Mouse (Mus musculus): ENCODE results near the gene Klhl26. TPM values are rescaled to one million over a fixed set of nuclear protein-coding genes. Genes with fewer than 3 reads are reported as not detected.

The Klhl26 gene
- polyA plus RNA-seq, 1 experiment from 2014 or later = 24.9 TPM

- H3K4me1 ChIP-seq (ENCODE audit: control insufficient read depth, insufficient read depth, low read length) = peaks cover 26% of the 10 kb centered on the region
- ATAC-seq (ENCODE audit: insufficient read depth, low FRiP score) = no peak
- H3K9ac ChIP-seq (ENCODE audit: low read length) = no peak overlapping the region
- 58% methylated on average over 7 of the region's 7 CpGs for WGBS
- no peaks in the 10 kb centered on the region for H3K9me3 ChIP-seq (replicated peaks; ENCODE audit: control insufficient read depth, low read length)
- H3K4me3 ChIP-seq (replicated peaks; ENCODE audit: low read length) = no peak overlapping the region
- no peak overlapping the region for H3K27ac ChIP-seq (ENCODE audit: low read length)
- no peak overlapping the region for H3K4me2 ChIP-seq (ENCODE audit: low read depth, low read length)
- no peaks in the 10 kb centered on the region for H3K36me3 ChIP-seq (ENCODE audit: control insufficient read depth, insufficient read depth, low read length)
- peaks cover 66% of the 10 kb centered on the region for H3K27me3 ChIP-seq (ENCODE audit: control insufficient read depth, insufficient read depth, low read length)
These were observed 9.5 kb upstream of the Klhl26 start for GRCm38 (mm10) chr8:70486191-70486681.

DNA sequence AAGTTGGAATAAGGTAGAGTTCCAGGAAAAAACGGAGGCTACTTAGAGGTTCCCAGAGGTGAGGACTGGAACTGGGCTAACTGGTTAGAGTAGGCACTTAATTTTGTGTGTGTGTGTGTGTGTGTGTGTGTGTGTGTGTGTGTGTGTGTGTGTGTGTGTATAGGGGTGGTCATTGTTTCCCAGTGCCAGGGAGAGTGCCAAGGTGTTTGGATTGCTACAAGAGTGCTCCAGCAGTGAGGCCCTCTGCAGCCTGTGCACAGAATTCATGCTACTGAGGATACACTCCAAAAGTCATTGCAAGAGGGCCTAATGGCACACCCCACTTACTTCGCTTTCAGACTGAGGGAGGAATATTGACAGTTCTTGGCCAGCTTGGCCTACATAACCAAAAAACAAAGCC is 6.2 kb upstream of the Klhl26 start:
- H3K4me3 ChIP-seq (replicated peaks; ENCODE audit: low read length) = no peak overlapping the region
- 42% methylated on average over 2 of the region's 2 CpGs for WGBS
- H3K27me3 ChIP-seq (ENCODE audit: control insufficient read depth, insufficient read depth, low read length) = peaks cover 40% of the 10 kb centered on the region
- no peaks in the 10 kb centered on the region for H3K9me3 ChIP-seq (replicated peaks; ENCODE audit: control insufficient read depth, low read length)
- no peak overlapping the region for H3K9ac ChIP-seq (ENCODE audit: low read length)
- H3K4me2 ChIP-seq (ENCODE audit: low read depth, low read length) = no peak overlapping the region
- ATAC-seq (ENCODE audit: insufficient read depth, low FRiP score) = no peak
- no peaks in the 10 kb centered on the region for H3K36me3 ChIP-seq (ENCODE audit: control insufficient read depth, insufficient read depth, low read length)
- H3K27ac ChIP-seq (ENCODE audit: low read length) = no peak overlapping the region
- peaks cover 7% of the 10 kb centered on the region for H3K4me1 ChIP-seq (ENCODE audit: control insufficient read depth, insufficient read depth, low read length)

DNA sequence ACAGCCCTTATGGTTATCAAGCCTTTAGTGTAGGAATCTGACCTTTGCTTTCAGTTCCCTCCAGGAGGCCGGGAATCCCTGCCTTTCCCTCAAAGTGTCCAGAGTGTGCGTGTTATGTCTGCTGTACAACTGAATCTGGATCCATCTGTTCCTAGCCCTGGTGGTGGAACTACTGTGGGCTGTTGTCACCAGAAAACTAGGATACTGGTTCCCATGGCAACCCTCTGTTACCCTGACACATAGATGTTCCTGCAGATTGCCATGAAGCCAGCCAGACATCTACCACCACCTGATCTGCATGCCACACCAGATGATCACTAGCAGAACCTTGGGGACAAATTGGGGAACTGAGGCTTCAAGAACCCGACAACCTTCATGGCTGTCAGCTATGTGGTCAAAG is 5.1 kb upstream of the Klhl26 start:
- Histone ChIP-seq H3K27ac (ENCODE audit: low read length) (no peak overlapping the region), H3K9ac (ENCODE audit: low read length) (no peak overlapping the region), H3K36me3 (ENCODE audit: control insufficient read depth, insufficient read depth, low read length) (no peaks in the 10 kb centered on the region), H3K27me3 (ENCODE audit: control insufficient read depth, insufficient read depth, low read length) (peaks cover 32% of the 10 kb centered on the region), H3K4me2 (ENCODE audit: low read depth, low read length) (no peak overlapping the region), H3K4me1 (ENCODE audit: control insufficient read depth, insufficient read depth, low read length) (peaks cover 11% of the 10 kb centered on the region), H3K4me3 (replicated peaks; ENCODE audit: low read length) (no peak overlapping the region), H3K9me3 (replicated peaks; ENCODE audit: control insufficient read depth, low read length) (no peaks in the 10 kb centered on the region)
- no peak for ATAC-seq (ENCODE audit: insufficient read depth, low FRiP score)
- 78% methylated on average over 3 of the region's 3 CpGs for WGBS

DNA sequence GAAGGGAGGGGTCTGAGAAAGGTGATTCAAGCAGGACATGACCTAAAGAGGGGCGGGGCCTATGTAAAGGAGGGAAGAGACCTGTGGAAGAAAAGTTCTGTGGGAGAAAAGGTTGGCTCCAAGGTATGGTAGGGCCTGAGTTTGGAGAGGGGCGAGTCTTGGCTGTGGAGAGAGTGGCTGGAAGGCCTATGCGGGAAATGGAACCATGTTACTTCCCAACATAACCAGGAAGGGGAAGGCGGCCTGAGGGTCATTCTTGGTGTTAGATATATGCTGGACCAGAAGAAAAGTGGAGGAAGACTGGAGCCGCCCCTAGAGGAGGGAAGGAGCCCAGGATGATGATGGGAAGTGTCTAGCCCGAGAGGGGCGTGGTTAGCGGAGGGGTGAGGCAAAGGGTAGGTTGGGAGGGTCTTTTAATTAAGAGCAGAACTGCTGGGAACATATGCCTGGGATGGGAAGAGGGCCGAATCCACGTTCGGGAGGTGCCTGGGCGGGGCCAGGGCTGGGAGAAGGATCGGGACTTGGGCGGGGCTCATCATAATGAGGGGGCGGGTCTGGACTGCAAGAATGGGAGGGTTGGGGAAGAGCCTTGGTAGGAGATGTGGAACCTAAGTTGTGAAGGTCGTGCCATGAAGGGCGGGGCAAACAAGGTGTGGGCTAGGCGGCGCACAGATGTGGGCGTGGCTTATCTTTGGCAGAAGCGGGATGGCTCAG is 658 bp upstream of the Klhl26 start:
- peaks cover 15% of the 10 kb centered on the region for H3K4me1 ChIP-seq (ENCODE audit: control insufficient read depth, insufficient read depth, low read length)
- peak overlapping the region; percentile 90 for H3K9ac ChIP-seq (ENCODE audit: low read length)
- peak overlapping the region; percentile 68 for H3K27ac ChIP-seq (ENCODE audit: low read length)
- WGBS = 2% methylated on average over 21 of the region's 21 CpGs
- no peaks in the 10 kb centered on the region for H3K36me3 ChIP-seq (ENCODE audit: control insufficient read depth, insufficient read depth, low read length)
- H3K4me3 ChIP-seq (replicated peaks; ENCODE audit: low read length) = peak overlapping the region; percentile 73
- peaks cover 7% of the 10 kb centered on the region; the same call in 1 of the 2 replicates for H3K27me3 ChIP-seq (ENCODE audit: control insufficient read depth, insufficient read depth, low read length)
- ATAC-seq (ENCODE audit: insufficient read depth, low FRiP score) = peak; percentile 47
- no peaks in the 10 kb centered on the region for H3K9me3 ChIP-seq (replicated peaks; ENCODE audit: control insufficient read depth, low read length)
- peak overlapping the region; percentile 85 for H3K4me2 ChIP-seq (ENCODE audit: low read depth, low read length)

DNA sequence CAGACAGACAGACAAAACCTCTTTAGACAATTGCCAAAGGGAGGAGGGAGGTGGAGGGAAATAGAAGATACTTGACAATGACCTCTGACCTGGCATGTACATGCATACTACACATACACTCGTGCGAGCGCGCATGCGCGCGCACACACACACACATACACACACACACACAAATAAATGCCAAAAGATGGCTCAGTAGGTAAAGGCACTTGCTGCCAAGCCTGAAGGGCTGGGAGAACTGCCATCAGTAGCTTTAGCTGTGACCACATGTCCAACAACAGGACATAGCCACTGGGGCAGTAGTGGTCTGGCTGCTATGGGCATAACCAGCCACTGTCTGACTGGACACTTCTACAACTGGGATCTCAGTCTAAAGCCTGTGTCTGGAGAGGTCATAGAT is 4.9 kb downstream of the Klhl26 start:
- 98% methylated on average over 7 of the region's 7 CpGs for WGBS
- Histone ChIP-seq H3K9ac (ENCODE audit: low read length) (no peak overlapping the region), H3K4me2 (ENCODE audit: low read depth, low read length) (no peak overlapping the region), H3K27ac (ENCODE audit: low read length) (no peak overlapping the region), H3K4me3 (replicated peaks; ENCODE audit: low read length) (no peak overlapping the region), H3K4me1 (ENCODE audit: control insufficient read depth, insufficient read depth, low read length) (peaks cover 17% of the 10 kb centered on the region), H3K36me3 (ENCODE audit: control insufficient read depth, insufficient read depth, low read length) (no peaks in the 10 kb centered on the region), H3K27me3 (ENCODE audit: control insufficient read depth, insufficient read depth, low read length) (no peaks in the 10 kb centered on the region), H3K9me3 (replicated peaks; ENCODE audit: control insufficient read depth, low read length) (no peaks in the 10 kb centered on the region)
- ATAC-seq (ENCODE audit: insufficient read depth, low FRiP score) = no peak

GRCm38 (mm10) chr8:70469938-70470337 is 6.8 kb downstream of the Klhl26 start:
- no peaks in the 10 kb centered on the region for H3K36me3 ChIP-seq (ENCODE audit: control insufficient read depth, insufficient read depth, low read length)
- no peaks in the 10 kb centered on the region for H3K27me3 ChIP-seq (ENCODE audit: control insufficient read depth, insufficient read depth, low read length)
- H3K4me1 ChIP-seq (ENCODE audit: control insufficient read depth, insufficient read depth, low read length) = peaks cover 13% of the 10 kb centered on the region
- H3K9me3 ChIP-seq (replicated peaks; ENCODE audit: control insufficient read depth, low read length) = no peaks in the 10 kb centered on the region
- no peak overlapping the region for H3K4me2 ChIP-seq (ENCODE audit: low read depth, low read length)
- H3K27ac ChIP-seq (ENCODE audit: low read length) = no peak overlapping the region
- ATAC-seq (ENCODE audit: insufficient read depth, low FRiP score) = no peak
- WGBS = 71% methylated on average over 2 of the region's 2 CpGs
- H3K4me3 ChIP-seq (replicated peaks; ENCODE audit: low read length) = no peak overlapping the region
- no peak overlapping the region for H3K9ac ChIP-seq (ENCODE audit: low read length)

- 40% methylated on average over 10 of the region's 10 CpGs for WGBS
- H3K27ac ChIP-seq (ENCODE audit: low read length) = no peak overlapping the region
- H3K4me1 ChIP-seq (ENCODE audit: control insufficient read depth, insufficient read depth, low read length) = peaks cover 13% of the 10 kb centered on the region
- H3K27me3 ChIP-seq (ENCODE audit: control insufficient read depth, insufficient read depth, low read length) = no peaks in the 10 kb centered on the region
- H3K4me3 ChIP-seq (replicated peaks; ENCODE audit: low read length) = no peak overlapping the region
- H3K9me3 ChIP-seq (replicated peaks; ENCODE audit: control insufficient read depth, low read length) = no peaks in the 10 kb centered on the region
- H3K36me3 ChIP-seq (ENCODE audit: control insufficient read depth, insufficient read depth, low read length) = no peaks in the 10 kb centered on the region
- H3K4me2 ChIP-seq (ENCODE audit: low read depth, low read length) = no peak overlapping the region
- H3K9ac ChIP-seq (ENCODE audit: low read length) = no peak overlapping the region
- 0 out of 2 replicates have a peak, but pooled peaks have one; percentile 38 for ATAC-seq (ENCODE audit: insufficient read depth, low FRiP score)
These were observed 7.4 kb downstream of the Klhl26 start for GRCm38 (mm10) chr8:70469295-70469916.

GRCm38 (mm10) chr8:70468733-70469132 is 8.0 kb downstream of the Klhl26 start:
- no peak overlapping the region for H3K9ac ChIP-seq (ENCODE audit: low read length)
- no peaks in the 10 kb centered on the region for H3K9me3 ChIP-seq (replicated peaks; ENCODE audit: control insufficient read depth, low read length)
- no peak overlapping the region for H3K4me2 ChIP-seq (ENCODE audit: low read depth, low read length)
- peaks cover 13% of the 10 kb centered on the region for H3K4me1 ChIP-seq (ENCODE audit: control insufficient read depth, insufficient read depth, low read length)
- H3K27me3 ChIP-seq (ENCODE audit: control insufficient read depth, insufficient read depth, low read length) = no peaks in the 10 kb centered on the region
- H3K27ac ChIP-seq (ENCODE audit: low read length) = no peak overlapping the region
- no peaks in the 10 kb centered on the region for H3K36me3 ChIP-seq (ENCODE audit: control insufficient read depth, insufficient read depth, low read length)
- ATAC-seq (ENCODE audit: insufficient read depth, low FRiP score) = no peak
- no peak overlapping the region for H3K4me3 ChIP-seq (replicated peaks; ENCODE audit: low read length)
- whole genome bisulfite sequencing = 87% methylated on average over 4 of the region's 4 CpGs

- H3K36me3 ChIP-seq (ENCODE audit: control insufficient read depth, insufficient read depth, low read length) = no peaks in the 10 kb centered on the region
- H3K4me3 ChIP-seq (replicated peaks; ENCODE audit: low read length) = no peak overlapping the region
- no peaks in the 10 kb centered on the region for H3K27me3 ChIP-seq (ENCODE audit: control insufficient read depth, insufficient read depth, low read length)
- no peaks in the 10 kb centered on the region for H3K9me3 ChIP-seq (replicated peaks; ENCODE audit: control insufficient read depth, low read length)
- WGBS = 59% methylated on average over 1 of the region's 1 CpGs
- ATAC-seq (ENCODE audit: insufficient read depth, low FRiP score) = no peak
- H3K27ac ChIP-seq (ENCODE audit: low read length) = no peak overlapping the region
- peaks cover 13% of the 10 kb centered on the region for H3K4me1 ChIP-seq (ENCODE audit: control insufficient read depth, insufficient read depth, low read length)
- H3K4me2 ChIP-seq (ENCODE audit: low read depth, low read length) = no peak overlapping the region
- no peak overlapping the region for H3K9ac ChIP-seq (ENCODE audit: low read length)
These were observed 8.9 kb downstream of the Klhl26 start for GRCm38 (mm10) chr8:70467907-70468306.
